Mouse (Mus musculus): ENCODE results near the gene AW146154.

DNA sequence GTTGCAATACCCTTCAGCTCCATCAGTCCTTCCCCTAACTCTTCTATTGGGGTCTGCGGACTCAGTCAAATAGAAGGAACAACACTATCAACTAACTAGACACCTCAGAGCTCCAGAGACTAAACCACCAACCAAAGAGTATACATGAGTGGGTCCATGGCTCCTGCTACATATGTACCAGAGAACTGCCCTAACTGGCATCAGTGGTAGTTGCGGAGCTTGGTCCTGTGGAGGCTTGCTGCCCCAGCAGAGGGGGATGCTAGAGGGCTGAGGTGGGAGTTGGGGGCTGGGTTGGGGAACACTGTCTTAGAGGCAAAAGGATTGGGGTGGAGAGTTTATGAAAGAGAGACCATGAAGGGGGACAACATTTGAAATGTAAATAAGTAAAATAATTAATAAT is 1.8 kb downstream of the AW146154 start:
- TF ChIP-seq CTCF (conservative IDR thresholded peaks at IDR 0.05; ENCODE audit: low read length): no peak
- no peak for TF ChIP-seq NANOG (IDR thresholded peaks at IDR 0.05; ENCODE audit: borderline replicate concordance, low read length)
